Mouse (Mus musculus) layer of hippocampus, postnatal 10 days (tissue): ENCODE measurements around the gene Ift80. TPM values are rescaled to one million over a fixed set of nuclear protein-coding genes. Genes with fewer than 3 reads are reported as not detected.
A peak's percentile ranks its signal among the peaks of the same experiment; 100 is the strongest.
"Not testable (repeated sequence)": the region's sequence is repeated elsewhere in the genome, so short reads cannot be mapped to it uniquely, and the experiment has no call there.

Experiments used
- DNase-seq, 2 experiments: peaks; one replicate each; pipeline ENCODE4 v3.0.0; 2021; ENCODE audit warnings: low spot score in 2 of 2
- total RNA-seq, 2 experiments: library from RNA; stranded (reverse); gene quantifications; 2 replicates each; pipeline ENCODE4 v1.2.3; 2021

Gene Ift80
- total RNA-seq, 2 experiments from 2014 or later: 13.4 to 22.5 TPM

DNA sequence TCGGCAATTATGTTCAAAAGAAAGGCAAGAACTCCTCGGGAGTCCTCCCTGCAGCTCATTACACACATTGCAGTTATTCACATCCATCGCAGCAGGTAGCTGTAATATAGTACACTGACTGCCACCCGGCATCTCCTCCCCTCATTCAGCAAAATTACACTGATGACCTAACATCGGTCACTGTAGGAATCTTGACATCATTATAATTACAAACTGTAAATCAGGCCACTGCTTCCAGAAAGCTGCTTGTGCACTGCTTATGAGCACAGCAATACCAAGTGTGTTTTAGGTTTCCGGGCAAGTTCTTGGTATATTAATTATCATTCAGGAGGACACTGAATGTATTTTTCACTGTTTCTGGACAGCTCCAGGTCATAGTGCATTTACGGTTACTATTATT, 65.1 kb downstream of the Ift80 start:
- DNase-seq: no peak

DNA sequence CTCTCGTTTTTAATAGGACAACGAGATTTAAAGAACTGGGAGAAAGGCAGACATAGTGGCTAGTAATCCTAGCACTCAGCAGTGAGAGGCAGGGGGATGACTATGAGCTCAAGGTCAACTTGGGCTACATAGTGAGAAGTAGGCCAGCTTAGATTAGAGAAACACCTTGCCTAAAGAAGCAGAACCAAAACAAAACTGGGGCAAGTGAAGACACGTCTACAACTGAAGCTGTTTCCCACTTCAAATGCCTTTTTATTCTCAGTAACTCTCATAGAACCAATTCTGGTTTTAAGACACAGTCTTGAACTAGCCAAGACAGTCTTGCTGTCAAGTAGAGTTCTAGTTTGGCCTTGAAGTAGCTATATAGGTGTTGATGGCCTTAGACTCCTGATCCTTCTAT, 67.7 kb downstream of the Ift80 start:
- no peak for DNase-seq

DNA sequence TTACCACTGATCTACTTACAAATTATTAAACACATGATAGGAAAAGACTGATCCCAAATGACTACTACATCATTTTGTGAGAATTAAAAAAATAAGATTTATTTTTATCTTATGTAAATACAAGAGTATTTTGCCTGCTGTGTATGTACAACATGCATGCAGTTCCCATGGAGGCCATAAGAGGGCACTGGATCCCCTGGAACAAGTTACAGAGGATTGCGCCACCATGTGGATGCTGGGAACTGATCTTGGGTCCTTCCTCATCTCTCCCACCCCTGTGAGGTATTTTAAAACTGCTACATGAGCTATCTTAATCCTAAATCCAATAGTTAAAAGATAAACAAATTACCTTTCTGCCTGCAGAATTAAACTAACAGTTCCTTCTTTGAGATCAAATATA, 68.9 kb downstream of the Ift80 start:
- DNase-seq: peak in 1 of 2 experiments; percentile 24

DNA sequence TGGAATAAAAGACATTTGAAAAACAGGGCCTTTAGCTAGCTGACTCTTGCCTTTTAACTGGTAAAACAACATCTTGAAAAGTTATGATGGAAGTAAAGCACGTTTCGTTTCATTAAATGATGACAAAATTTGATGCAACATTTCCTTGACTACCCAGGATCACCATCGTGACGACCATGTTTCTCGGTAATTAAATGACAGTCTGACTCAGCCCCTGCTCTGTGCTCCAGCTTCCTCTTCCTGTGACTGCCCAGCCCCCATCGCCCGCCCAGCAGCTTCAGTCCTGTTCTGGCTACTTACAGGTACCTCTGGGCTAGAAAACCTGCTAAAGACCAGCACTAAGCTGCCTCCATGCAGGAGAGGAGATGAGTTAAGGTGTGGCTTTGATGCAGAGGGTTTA, 70.1 kb downstream of the Ift80 start:
- no peak for DNase-seq

DNA sequence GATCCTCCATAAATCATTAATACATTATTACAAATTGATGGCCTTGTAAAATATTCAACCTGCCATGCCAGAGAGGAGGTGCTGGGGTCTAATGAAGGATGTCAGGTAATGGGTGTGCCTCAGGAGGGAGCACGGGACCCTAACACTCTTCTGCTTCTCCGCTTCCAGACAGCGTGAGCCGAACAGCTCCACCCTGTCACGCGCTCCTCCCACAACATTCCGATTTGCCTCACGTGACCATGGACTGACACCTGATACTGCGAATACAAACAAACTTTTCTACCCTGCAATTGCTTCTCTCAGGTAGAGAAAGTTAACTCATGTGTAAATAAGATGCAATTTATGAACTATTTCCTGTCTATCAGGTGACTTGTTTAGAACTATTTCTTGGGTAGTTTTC, 75.8 kb downstream of the Ift80 start:
- DNase-seq: no peak

DNA sequence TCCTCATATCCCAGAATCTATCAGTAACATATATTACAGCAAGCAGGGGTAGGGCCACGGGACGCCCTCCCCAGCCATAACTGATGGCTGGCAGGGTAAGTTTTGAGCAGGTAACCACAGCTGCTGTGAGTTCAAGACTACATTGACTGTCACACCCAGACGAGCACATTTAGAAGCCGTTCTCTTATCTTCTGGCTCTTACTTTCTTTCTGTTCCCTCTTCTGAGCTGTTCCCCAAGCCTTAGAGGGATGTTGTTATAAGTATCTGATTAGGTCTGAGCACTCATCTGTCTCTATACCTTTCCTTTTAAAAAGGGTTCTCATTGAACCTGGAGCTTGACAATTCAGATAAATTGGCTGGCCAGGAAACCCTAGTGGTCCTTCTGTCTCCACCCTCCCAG, 96.9 kb downstream of the Ift80 start:
- DNase-seq: no peak

DNA sequence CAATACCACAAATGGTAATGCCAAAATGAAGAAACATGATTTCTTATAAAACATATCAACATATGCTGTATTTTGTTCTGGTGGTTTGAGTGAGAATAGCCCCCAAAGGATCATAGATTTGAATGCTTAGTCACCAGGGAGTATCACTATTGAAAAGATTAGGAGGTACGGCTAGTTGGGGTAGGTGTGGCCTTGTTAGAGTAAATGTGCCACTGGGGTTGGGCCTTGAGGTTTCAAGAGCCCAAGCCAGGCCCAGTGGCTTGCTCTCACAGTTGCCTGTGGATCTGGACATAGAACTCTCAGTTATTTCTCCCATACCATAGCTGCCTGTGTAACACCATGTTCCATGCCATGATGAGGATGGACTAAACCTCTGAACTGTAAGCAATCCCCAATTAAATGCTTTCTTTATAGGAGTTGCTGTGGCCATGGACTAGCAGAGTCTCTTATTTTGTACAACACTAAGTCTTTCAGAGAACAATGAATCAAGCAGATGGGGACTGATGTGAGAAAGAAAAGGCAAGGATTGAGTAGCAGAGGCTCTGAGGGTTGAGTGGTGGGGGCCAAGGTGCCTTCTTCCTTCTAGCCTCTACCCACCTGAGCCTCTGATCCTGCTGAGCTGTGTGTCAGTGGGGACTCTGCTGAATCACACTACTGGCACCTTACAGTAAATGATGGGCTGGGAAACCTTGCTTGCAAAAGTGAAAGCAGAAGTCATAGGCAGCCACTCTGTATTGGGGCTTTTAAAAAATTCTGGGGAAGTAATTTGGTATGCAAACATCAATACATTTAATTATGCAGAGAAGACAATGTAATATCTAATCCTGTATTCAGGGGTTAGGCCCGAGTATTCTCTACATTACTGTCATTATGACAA, 99.2 kb downstream of the Ift80 start:
- DNase-seq: no peak

DNA sequence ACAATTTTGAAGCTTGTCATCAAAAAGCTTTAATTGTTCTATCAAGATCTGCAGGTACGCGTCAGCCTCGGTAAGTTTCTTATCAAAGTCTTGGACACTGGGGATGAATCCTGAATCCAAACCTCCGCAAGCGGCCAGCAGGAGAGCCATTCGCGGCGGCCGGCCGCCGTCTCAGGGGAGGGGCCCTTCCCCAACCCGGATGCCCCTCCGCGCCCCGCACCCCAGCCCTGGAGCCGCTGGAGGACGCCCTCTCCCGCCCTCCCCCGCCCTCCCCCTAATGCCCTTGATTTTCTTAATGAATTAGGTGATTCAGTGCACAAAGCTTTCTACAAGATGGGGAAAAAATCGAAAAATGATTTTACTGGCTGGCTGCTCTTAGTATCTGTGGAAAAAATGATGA, 101.7 kb downstream of the Ift80 start:
- not testable (repeated sequence) for DNase-seq

DNA sequence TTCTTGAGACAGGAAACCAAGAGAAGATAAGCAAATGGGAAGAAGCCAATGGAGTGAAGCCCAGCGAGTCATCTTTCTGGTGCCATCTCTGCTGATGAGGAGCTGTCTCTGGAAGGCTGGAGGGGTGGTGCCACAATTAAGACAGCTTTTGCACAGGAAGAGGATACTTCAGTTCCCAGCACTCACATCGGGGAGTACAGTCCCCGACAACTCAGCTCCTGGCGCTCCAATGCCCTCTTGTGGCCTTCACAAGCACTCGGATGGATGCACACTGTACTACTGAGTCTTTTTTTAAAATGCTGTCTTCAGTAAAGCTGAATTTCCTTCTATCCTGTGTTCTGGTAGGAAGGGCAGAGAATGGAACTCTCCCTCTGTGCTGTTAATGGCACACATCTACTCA, 107.2 kb downstream of the Ift80 start:
- no peak for DNase-seq

DNA sequence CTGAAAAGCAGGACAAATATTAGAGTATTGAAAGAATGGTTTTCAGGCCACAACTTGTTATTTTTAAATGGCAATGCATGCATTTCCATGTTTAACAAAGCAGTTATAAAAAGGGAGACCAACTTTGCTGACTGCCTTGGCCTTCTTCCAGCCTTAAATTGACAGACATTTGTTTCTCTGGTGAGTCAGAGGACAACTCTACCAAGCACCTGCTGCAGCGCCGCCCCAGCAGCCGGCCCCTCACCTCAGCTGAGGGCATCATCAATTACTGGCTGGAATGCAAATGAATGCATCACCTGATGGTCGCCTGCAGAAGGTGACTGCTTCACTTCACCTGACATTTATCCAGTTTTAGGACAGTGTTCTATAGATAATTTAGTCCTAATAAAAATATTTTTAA, 108.9 kb downstream of the Ift80 start:
- DNase-seq: peak in 1 of 2 experiments; percentile 17

DNA sequence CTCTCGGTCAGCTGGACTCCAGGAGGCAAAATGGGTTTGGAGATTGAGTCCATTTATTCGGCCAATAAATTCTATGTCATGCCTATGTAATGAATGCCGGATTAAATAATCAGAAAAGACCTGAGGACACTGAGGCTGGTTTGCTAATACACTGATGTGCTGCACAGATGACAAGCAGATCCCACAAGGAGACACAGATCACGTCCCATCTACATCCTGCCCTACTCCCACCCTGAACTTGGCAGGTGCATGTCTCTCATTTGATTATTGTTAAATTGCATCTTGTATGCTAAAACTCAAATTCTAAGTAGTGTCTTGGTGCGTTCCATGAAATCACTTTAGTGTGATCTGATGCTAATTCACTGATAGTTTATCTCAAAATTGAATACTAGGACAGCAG, 117.5 kb downstream of the Ift80 start:
- no peak for DNase-seq

DNA sequence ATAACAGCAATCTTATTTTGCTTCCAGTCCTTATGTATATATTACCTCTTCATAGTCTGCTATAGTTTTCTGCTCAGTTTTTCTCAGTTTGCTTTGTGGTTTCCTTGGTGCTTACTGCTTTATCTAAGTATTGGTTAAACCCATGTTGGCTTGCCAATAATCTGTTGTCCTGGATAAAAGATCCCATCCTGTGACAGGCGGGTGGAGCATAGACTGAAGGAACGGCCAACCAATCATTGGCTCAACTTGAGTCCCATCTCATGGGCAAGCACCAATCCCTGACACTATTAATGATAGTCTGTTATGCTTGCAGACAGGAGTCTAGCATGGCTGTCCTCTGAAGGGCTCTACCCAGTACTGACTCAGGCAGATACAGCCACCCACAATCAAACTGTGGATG, 130.3 kb downstream of the Ift80 start:
- DNase-seq: no peak

DNA sequence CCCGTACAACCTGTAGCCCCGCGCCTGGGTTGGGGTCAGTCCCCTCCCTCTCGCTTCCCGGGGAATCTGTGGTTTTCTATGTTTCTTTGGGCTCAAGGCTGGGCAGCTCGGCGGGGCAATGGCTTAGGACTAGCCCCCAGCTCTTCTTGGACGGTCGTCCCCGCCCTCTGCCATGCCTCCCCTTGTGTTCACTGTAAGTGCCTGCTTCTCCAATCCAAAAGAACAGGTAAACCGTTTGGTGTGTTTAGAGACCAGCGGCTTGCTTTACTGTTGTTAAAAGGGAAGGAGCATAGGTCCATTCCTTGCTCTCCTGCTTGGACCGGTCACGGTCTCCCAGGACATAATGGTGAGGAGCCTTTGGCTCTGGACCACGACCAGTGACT, 133.8 kb downstream of the Ift80 start:
- DNase-seq: peak in 1 of 2 experiments; percentile 7

DNA sequence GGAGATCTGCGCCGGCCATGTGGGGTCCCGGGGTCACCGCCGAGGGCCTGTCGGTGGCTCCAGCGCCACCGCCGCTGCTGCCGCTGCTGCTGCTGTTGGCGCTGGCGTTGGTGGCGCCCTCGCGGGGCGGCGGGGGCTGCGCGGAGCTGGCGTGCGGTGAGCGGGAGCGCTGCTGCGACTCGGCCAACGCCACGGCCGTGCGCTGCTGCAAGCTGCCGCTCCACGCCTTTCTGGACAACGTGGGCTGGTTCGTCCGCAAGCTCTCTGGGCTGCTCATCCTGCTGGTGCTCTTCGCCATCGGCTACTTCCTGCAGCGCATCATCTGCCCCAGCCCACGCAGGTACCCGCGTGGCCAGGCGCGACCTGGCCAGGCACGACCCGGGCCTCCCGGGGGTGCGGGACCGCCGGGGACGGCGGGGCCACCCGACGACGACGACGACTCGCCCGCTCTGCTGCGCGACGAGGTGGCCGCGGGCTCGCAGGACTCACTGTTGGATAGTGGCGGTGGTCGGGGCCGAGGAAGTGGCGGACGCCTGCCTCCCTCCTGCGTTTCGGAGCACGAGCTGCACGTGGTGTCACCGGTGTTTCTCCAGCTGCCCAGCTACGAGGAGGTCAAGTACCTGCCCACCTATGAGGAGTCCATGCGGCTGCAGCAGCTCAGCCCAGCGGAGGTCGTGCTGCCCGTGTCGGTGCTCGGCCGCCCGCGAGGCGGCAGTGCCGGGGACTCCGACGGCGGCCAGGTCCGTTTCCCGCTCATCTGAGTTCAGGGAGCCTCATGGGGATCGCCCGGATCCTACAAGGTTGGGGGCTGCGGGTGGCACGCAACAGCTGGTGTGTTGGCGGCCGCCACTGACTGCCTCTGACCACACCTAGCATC, 134.4 kb downstream of the Ift80 start:
- DNase-seq: peak; percentile 43 to 55

DNA sequence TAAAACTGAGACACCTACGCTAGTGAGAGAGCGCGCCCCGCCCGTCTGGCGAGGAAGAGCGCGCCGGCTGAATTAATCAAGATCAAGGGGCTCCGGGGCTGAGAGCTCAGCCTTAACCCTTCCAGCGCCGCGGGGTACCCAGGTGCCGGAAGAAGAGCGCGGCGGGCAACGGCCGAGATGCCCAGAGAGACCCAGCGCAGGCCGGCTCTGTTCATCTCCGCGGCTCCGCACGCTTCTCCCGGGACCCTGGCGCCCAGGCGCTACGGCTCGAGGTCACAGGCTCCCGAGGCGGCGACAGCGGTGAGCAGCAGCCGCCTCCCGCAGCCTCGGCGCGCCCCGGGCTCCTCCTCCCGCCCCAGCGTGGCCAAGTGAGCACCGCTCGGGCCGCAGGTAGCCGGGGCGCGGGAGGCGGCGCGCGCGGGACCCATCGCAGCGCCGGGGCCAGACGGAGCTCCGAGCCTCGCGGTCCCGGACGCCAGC, 135.1 kb downstream of the Ift80 start, which contains the start of gene 1110032F04Rik:
TSS of gene 1110032F04Rik (plus strand) at position 376 of the 480 bp plus-strand sequence.
- peak; percentile 41 to 66 for DNase-seq

DNA sequence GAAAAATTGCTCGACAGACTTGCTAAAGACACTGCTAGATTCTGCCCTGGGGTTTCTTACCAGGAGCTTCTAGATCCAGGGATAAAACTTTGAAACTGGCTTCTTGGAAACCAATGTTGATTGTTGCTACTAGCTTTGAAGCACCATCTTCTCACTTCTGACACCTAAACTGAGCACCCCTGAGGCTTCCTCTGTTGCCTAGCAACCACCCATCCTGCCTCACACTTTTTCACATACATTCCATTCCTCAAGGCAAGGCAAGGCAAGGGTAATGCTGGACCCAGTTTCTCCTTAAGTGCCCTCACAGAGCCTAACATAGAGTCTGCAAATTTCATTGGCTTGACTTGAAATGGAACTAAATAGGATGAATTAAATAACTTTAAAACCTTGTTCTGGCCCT, 152.0 kb downstream of the Ift80 start:
- no peak for DNase-seq

DNA sequence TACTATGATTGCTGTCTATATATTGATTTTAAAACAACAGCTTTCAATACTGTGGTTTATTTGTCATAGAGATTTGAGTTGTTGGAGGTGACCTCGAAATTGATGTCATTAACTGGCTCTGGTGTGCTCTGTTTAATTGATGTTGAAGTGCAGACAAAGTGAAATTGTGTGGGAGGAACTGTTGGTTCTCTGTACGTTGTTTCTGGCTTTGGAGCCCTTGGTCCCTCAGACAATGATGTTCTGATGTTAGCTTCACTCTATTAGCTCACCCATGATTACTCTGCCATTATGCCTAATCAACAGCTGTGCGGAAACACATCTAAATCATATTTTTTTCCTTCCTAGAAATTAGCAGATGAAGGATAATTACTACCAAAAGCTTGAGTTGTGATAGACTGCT, 156.0 kb downstream of the Ift80 start:
- no peak for DNase-seq

DNA sequence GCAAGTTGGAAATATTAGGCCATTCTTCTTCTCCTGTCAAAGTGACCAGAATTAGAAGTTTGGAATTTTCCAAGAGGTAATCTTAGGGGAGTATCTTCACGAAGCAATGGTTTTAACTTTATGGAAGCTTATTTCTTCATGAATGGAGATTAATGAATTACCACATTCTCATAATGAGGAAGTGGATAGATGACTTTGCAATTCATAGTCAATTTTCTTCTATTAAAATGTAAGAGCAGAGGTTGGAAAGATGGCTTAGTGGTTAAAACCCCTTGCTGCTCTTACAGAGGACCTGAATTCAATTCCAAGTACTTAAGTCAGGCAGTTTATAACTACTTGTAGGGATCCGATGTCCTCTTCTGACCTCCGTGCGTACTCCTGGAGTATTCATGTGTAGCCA, 160.3 kb downstream of the Ift80 start:
- DNase-seq: no peak
